Mouse (Mus musculus): ENCODE measurements around the gene She.

The She gene

GRCm38 (mm10) chr3:89842258-89842657 is 11.1 kb downstream of the She start:
- ChIA-PET POLR2A (interaction anchor here in 3 of 4 experiments (0.6 to 3.9 kb wide), 16 partner anchors 9 to 323 kb away, joined by 3 to 20 read pairs (median 4); partner anchors contain the start of genes She (in 2 of the 3) and Hax1 (in 1 of the 3)), CTCF (interaction anchor here (0.6 to 4.8 kb wide), 15 partner anchors 9 to 125 kb away, joined by 3 to 48 read pairs (median 4); no protein-coding TSS in a partner anchor)

GRCm38 (mm10) chr3:89843148-89843547 is 12.0 kb downstream of the She start:
- ChIA-PET POLR2A (interaction anchor here in 3 of 4 experiments (0.6 to 3.9 kb wide), 32 partner anchors 9 to 438 kb away, joined by 3 to 20 read pairs (median 4); partner anchors contain the start of genes Hax1 (in 2 of the 3) and She (in 1 of the 3)), CTCF (interaction anchor here (0.6 to 4.8 kb wide), 31 partner anchors 10 to 396 kb away, joined by 3 to 48 read pairs (median 4); partner anchors contain the start of gene She (in 2 of the 4))

DNA sequence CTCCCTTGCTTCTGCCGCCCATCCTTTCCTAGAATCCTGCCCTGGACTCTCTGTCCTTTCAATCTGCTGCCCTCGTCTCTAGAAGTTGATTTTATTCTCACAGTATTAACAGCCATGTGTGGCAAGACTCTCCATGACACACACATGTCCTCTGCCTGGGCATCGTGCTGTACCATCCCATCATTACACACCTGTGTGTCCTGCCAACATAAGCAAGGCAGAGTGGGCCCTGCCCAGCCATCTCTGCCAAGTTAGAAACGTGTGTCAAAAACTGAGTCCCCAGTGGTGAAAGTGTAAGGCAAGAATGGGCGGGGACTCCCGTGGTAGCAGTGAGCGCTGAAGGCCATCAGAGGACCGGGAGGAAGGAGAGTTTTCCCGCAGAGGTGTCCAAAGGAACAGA is 14.6 kb downstream of the She start:
- CTCF ChIA-PET, result interaction anchor here in 1 of 4 experiments (0.6 kb wide), 1 partner anchor 60 kb away, joined by 7 read pairs; no protein-coding TSS in a partner anchor
- POLR2A ChIA-PET, result interaction anchor here in 1 of 4 experiments (0.7 to 1.6 kb wide), 4 partner anchors 13 to 17 kb away, joined by 3 to 4 read pairs (median 4); partner anchors contain the start of gene She

DNA sequence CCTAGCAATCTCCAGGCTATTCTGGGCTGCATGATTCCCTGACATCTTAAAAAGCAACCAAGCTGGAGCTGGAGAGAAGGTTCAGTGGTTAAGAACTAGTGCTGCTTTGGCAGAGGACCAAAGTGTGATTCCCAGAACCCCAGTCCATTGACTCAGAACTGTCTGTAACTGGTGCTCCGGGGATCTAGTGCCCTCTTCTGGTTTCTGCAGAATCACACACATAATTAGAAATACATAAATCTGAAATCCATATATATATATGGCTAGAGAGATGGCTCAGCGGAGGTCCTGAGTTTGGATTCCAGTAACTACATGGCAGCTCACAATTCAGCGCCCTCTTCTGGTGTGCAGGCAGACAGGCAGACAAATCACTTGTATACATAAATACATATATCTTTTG is 16.0 kb downstream of the She start:
- CTCF ChIA-PET, result interaction anchor here in 3 of 4 experiments (0.6 to 1.9 kb wide), 5 partner anchors 14 to 335 kb away, joined by 3 to 6 read pairs (median 4); no protein-coding TSS in a partner anchor
- POLR2A ChIA-PET, result interaction anchor here in 2 of 4 experiments (0.6 to 2.0 kb wide), 12 partner anchors 13 to 354 kb away, joined by 3 to 6 read pairs (median 3); partner anchors contain the start of genes She (in 1 of the 2) and Ube2q1 (in 1 of the 2)

DNA sequence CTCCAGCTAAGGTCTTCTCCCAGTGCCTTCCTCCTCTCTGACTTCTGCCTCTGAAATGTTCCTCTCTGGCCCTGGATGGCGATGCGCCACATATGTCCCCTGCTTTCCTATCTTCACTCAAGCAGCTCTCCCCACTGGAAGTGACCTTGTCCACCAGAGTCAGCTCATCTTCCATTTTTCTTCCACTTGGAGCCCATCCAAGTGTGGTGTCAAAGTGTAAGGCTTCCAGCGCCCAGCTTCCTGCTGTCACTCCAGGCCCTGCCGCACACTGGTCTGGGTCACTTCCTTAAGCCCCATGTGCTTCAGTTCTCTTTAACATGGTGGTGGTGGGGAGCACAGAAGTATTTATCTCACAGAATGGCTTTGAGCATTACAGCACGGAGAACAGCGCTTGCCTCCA is 16.4 kb downstream of the She start:
- CTCF ChIA-PET, result interaction anchor here in 3 of 4 experiments (0.7 to 1.9 kb wide), 5 partner anchors 13 to 336 kb away, joined by 3 to 8 read pairs (median 4); no protein-coding TSS in a partner anchor
- POLR2A ChIA-PET, result interaction anchor here in 2 of 4 experiments (0.6 to 2.0 kb wide), 12 partner anchors 13 to 74 kb away, joined by 3 to 6 read pairs (median 3); partner anchors contain the start of genes She (in 1 of the 2) and Ube2q1 (in 1 of the 2)

DNA sequence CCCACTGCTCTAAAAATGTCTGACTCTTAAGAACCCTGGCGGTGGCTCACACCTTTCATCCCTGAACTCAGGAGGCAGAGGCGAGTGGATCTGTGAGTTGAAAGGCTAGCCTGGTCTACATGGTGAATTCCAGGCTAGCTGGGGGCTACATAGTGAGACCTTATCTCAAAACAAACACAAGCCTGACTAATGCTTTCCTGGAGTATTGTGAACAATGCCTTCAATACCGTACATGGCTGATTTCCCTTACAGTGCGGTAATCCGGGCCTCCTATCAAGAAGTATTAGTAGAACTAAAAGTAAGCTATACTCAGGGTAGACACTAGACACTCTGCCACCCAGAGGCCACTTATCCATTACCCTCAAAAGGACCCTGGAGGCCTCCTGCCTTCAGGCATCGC is 16.9 kb downstream of the She start:
- POLR2A ChIA-PET, result interaction anchor here in 2 of 4 experiments (0.6 to 2.0 kb wide), 7 partner anchors 14 to 58 kb away, joined by 3 to 4 read pairs (median 3); no protein-coding TSS in a partner anchor
- CTCF ChIA-PET, result interaction anchor here in 3 of 4 experiments (0.6 to 1.9 kb wide), 6 partner anchors 8 to 336 kb away, joined by 3 to 8 read pairs (median 4); no protein-coding TSS in a partner anchor

DNA sequence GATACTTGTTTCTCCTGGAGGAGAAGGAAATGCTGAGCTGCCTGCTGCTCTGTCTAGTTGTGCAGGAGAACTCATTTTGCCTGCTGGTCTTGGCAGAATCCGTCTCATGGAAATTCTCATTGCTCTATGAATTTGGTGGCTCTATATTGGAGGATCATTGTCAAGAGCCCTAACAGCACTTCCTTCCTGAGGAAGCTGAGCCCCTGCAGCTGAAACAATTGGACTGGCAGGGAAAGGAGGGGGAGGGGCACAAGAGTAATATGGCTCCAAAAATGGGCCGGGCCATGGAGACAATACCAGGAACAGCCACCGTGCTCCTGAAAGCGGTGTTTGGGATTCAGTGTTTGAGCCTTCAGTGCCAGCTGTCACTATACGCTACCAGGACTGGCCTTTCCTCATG is 22.6 kb downstream of the She start:
- POLR2A ChIA-PET, result interaction anchor here in 3 of 4 experiments (0.5 to 1.5 kb wide), 14 partner anchors 8 to 551 kb away, joined by 3 to 4 read pairs (median 3); partner anchors contain the start of gene Hax1 (in 1 of the 3)
- CTCF ChIA-PET, result interaction anchor here in 3 of 4 experiments (0.6 to 1.6 kb wide), 10 partner anchors 11 to 397 kb away, joined by 3 to 6 read pairs (median 4); no protein-coding TSS in a partner anchor

GRCm38 (mm10) chr3:89857353-89857752 is 26.2 kb downstream of the She start:
- CTCF ChIA-PET, result interaction anchor here in 3 of 4 experiments (0.6 to 3.1 kb wide), 15 partner anchors 8 to 346 kb away, joined by 3 to 45 read pairs (median 8); no protein-coding TSS in a partner anchor
- POLR2A ChIA-PET, result interaction anchor here in 1 of 4 experiments (0.9 kb wide), 2 partner anchors 57 to 68 kb away, joined by 3 to 5 read pairs; no protein-coding TSS in a partner anchor

- ChIA-PET POLR2A (interaction anchor here in 3 of 4 experiments (0.6 to 1.4 kb wide), 17 partner anchors 11 to 347 kb away, joined by 3 to 8 read pairs (median 4); no protein-coding TSS in a partner anchor), CTCF (interaction anchor here (0.6 to 3.1 kb wide), 60 partner anchors 8 to 550 kb away, joined by 3 to 45 read pairs (median 4); partner anchors contain the start of genes Il6ra (in 1 of the 4) and Ube2q1 (in 1 of the 4))
These were observed 27.0 kb downstream of the She start for GRCm38 (mm10) chr3:89858123-89858522.

DNA sequence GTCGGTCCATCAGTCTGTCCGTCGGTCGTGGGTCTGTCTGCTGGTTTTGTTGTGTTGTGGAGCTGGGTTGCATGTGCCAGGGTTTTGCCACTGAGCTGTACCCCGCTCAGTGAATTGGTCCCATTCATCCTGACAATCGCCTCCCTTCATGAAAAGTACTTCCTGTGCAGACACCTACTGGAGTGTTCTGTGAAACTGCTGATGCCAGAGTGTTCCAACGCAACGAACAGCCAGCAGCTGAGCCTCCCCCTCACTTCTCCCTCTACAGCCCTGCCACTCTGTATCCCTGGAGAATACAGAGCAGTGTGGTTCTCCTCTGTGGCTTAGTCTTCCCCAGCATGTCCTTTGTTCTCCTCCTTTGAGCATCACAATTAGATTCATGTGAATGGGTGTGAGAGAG is 27.7 kb downstream of the She start:
- ChIA-PET CTCF (interaction anchor here (0.9 to 3.1 kb wide), 25 partner anchors 9 to 410 kb away, joined by 3 to 45 read pairs (median 6); partner anchors contain the start of gene Ube2q1 (in 1 of the 4)), POLR2A (interaction anchor here in 3 of 4 experiments (0.6 to 1.4 kb wide), 8 partner anchors 10 to 86 kb away, joined by 3 to 6 read pairs (median 3); no protein-coding TSS in a partner anchor)

DNA sequence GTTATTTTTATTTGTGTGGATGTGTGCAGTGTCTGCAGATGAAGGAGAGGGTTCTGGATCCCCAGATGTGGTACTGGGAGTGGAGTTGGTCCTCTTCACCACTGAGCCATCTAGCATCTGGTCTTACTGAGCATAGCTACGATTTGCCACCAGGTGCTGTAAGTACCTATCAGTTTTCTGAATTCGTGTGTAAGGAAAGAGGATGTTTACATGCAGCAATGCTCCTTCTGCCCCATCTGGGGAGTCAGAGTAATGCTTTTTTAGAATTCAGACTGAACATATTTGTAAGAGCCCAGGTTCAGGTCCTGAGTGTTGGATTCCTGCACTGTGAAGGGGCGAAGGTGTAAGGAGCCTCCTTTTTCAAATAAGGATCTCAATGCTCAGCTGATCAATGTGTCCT is 28.8 kb downstream of the She start:
- POLR2A ChIA-PET, result interaction anchor here in 2 of 4 experiments (1.2 to 4.4 kb wide), 5 partner anchors 13 to 54 kb away, joined by 3 to 40 read pairs (median 5); no protein-coding TSS in a partner anchor
- CTCF ChIA-PET, result interaction anchor here in 2 of 4 experiments (0.6 to 3.0 kb wide), 3 partner anchors 43 to 346 kb away, joined by 3 to 16 read pairs (median 14); no protein-coding TSS in a partner anchor

- CTCF ChIA-PET, result interaction anchor here in 3 of 4 experiments (1.0 to 3.0 kb wide), 9 partner anchors 10 to 379 kb away, joined by 3 to 14 read pairs (median 3); no protein-coding TSS in a partner anchor
- POLR2A ChIA-PET, result interaction anchor here in 3 of 4 experiments (0.7 to 7.1 kb wide), 19 partner anchors 10 to 511 kb away, joined by 3 to 48 read pairs (median 5); partner anchors contain the start of genes Il6ra (in 2 of the 3), Adam15 (in 1 of the 3) and Hax1 (in 1 of the 3)
These were observed 29.2 kb downstream of the She start for GRCm38 (mm10) chr3:89860343-89860742.

GRCm38 (mm10) chr3:89861070-89861469 is 29.9 kb downstream of the She start:
- ChIA-PET POLR2A (interaction anchor here (0.5 to 7.1 kb wide), 51 partner anchors 9 to 1286 kb away, joined by 3 to 48 read pairs (median 5); partner anchors contain the start of genes Il6ra (in 3 of the 4), Adam15 (in 1 of the 4), Atp8b2 (in 1 of the 4) and Hax1 (in 1 of the 4)), CTCF (interaction anchor here (0.7 to 3.0 kb wide), 25 partner anchors 9 to 411 kb away, joined by 3 to 14 read pairs (median 3); partner anchors contain the start of gene Kcnn3 (in 1 of the 4))

GRCm38 (mm10) chr3:89862182-89862761 is 31.1 kb downstream of the She start:
- CTCF ChIA-PET, result interaction anchor here (0.6 to 3.0 kb wide), 10 partner anchors 9 to 407 kb away, joined by 3 to 14 read pairs (median 4); no protein-coding TSS in a partner anchor

GRCm38 (mm10) chr3:89863276-89863675 is 32.1 kb downstream of the She start:
- ChIA-PET POLR2A (interaction anchor here in 3 of 4 experiments (0.8 to 7.1 kb wide), 12 partner anchors 17 to 650 kb away, joined by 3 to 48 read pairs (median 4); partner anchors contain the start of gene Il6ra (in 1 of the 3)), CTCF (interaction anchor here in 2 of 4 experiments (0.6 to 1.7 kb wide), 3 partner anchors 101 to 1172 kb away, joined by 3 to 6 read pairs (median 4); no protein-coding TSS in a partner anchor)

More at GRCm38 (mm10) chr3:89862182-89862761, 31.1 kb downstream of the She start:
- POLR2A ChIA-PET, result interaction anchor here in 3 of 4 experiments (0.6 to 7.1 kb wide), 45 partner anchors 8 to 1287 kb away, joined by 3 to 48 read pairs (median 4); partner anchors contain the start of genes Il6ra (in 2 of the 3), Atp8b2 (in 1 of the 3) and She (in 1 of the 3)

GRCm38 (mm10) chr3:89863716-89864509 is 32.7 kb downstream of the She start:
- ChIA-PET CTCF (interaction anchor here in 2 of 4 experiments (1.1 to 1.7 kb wide), 2 partner anchors 99 to 100 kb away, joined by 3 to 4 read pairs; no protein-coding TSS in a partner anchor), POLR2A (interaction anchor here in 3 of 4 experiments (1.2 to 7.1 kb wide), 14 partner anchors 10 to 649 kb away, joined by 3 to 48 read pairs (median 6); partner anchors contain the start of genes Hax1 (in 1 of the 3), Il6ra (in 1 of the 3) and Ube2q1 (in 1 of the 3))

Data from embryonic stem cell, embryonic (primary cell).